1 mouse cellular context compared by ENCODE assay signal in the genomic region with DNA sequence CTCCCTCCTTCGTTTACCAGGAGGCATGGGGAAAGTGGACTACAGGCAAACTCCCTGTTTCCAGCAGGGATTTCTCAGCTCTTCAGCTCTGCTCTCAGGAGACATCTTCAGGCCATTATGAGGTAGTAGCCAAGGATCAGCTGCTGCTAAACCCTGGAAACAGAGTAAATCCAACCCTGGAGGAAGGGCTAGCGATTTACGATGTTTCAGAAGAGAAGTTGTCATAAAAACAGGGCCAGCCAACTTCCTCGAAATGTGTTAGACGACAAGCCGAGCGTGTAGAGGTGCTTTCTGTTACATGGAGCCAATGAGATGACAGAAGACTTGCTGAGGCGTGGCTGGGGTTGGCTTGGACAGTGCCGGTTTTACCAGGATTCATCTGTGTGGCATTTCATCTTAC.
TF ChIP-seq lines count a peak whose summit lies in the region.

No protein-coding gene starts in this region.

TF ChIP-seq in MEL, 35 proteins besides CTCF, POLR2A, EP300 and RAD21 (continued from another document):
- TF ChIP-seq ETS1 (IDR thresholded peaks at IDR 0.05; ENCODE audit: low read depth, low read length) (0 out of 2 replicates have a peak, but pooled peaks have one; percentile 13), SMC3 (IDR thresholded peaks at IDR 0.05; ENCODE audit: low read depth, low read length) (no peak)
